Mouse (Mus musculus): ENCODE data around the gene Olfr60. TPM values are rescaled to one million over a fixed set of nuclear protein-coding genes. Genes with fewer than 3 reads are reported as not detected.

Olfr60 gene
- not detected for total RNA-seq (2021)

- DNase-seq = no peak
Observed at GRCm38 (mm10) chr7:140361571-140361970, at the start of gene Olfr60. Gene Olfr60 (minus strand): TSS chr7:140361671.

- DNase-seq = no peak
Observed at GRCm38 (mm10) chr7:140402818-140403217, 41.3 kb upstream of the Olfr60 start, which contains the start of gene Olfr531. Gene Olfr531 (minus strand): TSS chr7:140402918.

- DNase-seq = no peak
Observed at GRCm38 (mm10) chr7:140376911-140377310, 15.4 kb upstream of the Olfr60 start.

- DNase-seq = no peak
Observed at GRCm38 (mm10) chr7:140376231-140376630, 14.8 kb upstream of the Olfr60 start, which contains the start of gene Olfr530. Gene Olfr530 (minus strand): TSS chr7:140376331.

- DNase-seq = no peak
Observed at GRCm38 (mm10) chr7:140374300-140374699, 12.8 kb upstream of the Olfr60 start.

- no peak for DNase-seq
Observed at GRCm38 (mm10) chr7:140333717-140334116, 27.8 kb downstream of the Olfr60 start, which contains the start of gene Olfr527. Gene Olfr527 (plus strand): TSS chr7:140334017.

GRCm38 (mm10) chr7:140329766-140330304 lies 31.6 kb downstream of the Olfr60 start:
- no peak for DNase-seq

- DNase-seq = no peak
Observed at GRCm38 (mm10) chr7:140321135-140321534, 40.3 kb downstream of the Olfr60 start.

- DNase-seq = no peak
Observed at GRCm38 (mm10) chr7:140320558-140320957, 40.9 kb downstream of the Olfr60 start, which contains the start of gene Olfr525. Gene Olfr525 (plus strand): TSS chr7:140320858.

- DNase-seq = no peak
Observed at GRCm38 (mm10) chr7:140319861-140320385, 41.5 kb downstream of the Olfr60 start.

GRCm38 (mm10) chr7:140299416-140299815 lies 62.1 kb downstream of the Olfr60 start:
- DNase-seq = no peak

GRCm38 (mm10) chr7:140296876-140297275 lies 64.6 kb downstream of the Olfr60 start:
- no peak for DNase-seq

- DNase-seq = no peak
Observed at GRCm38 (mm10) chr7:140295746-140296145, 65.7 kb downstream of the Olfr60 start.

Other genes with a start within 250 kb of the Olfr60 start
- 1 to 10 TPM; 3.0 to 3.4 TPM for gene Paox, start 245.9 kb downstream of the Olfr60 start, total RNA-seq (2021)
- 10 to 100 TPM; 60.2 to 61.0 TPM for gene Echs1, start 245.2 kb downstream of the Olfr60 start, total RNA-seq (2021)
- 10 to 100 TPM; 23.0 to 27.3 TPM for gene Mtg1, start 224.1 kb downstream of the Olfr60 start, total RNA-seq (2021)
- gene Sprn, start 206.8 kb downstream of the Olfr60 start, total RNA-seq (2021) = 100 to 1,000 TPM; 165 to 170 TPM
- gene Olfr522, start 196.9 kb downstream of the Olfr60 start, total RNA-seq (2021) = not detected
- gene Olfr523, start 188.5 kb downstream of the Olfr60 start, total RNA-seq (2021) = under 1 TPM; 0.10 to 0.18 TPM
- not detected for gene Olfr524, start 155.7 kb downstream of the Olfr60 start, total RNA-seq (2021)
- gene Cd163l1, start 143.4 kb downstream of the Olfr60 start, total RNA-seq (2021) = under 1 TPM; 0.43 to 0.70 TPM
- gene 5830411N06Rik, start 114.4 kb downstream of the Olfr60 start, total RNA-seq (2021) = under 1 TPM; 0.17 to 0.18 TPM
- not detected for gene Olfr525, start 40.8 kb downstream of the Olfr60 start, total RNA-seq (2021)
- not detected for gene Olfr527, start 27.7 kb downstream of the Olfr60 start, total RNA-seq (2021)
- not detected for gene Olfr530, start 14.7 kb upstream of the Olfr60 start, total RNA-seq (2021)
- not detected for gene Olfr531, start 41.2 kb upstream of the Olfr60 start, total RNA-seq (2021)
- not detected for gene Olfr532, start 60.0 kb upstream of the Olfr60 start, total RNA-seq (2021)
- gene Olfr533, start 101.7 kb upstream of the Olfr60 start, total RNA-seq (2021) = not detected
- gene Olfr535, start 122.5 kb upstream of the Olfr60 start, total RNA-seq (2021) = under 1 TPM; 0.25 to 0.51 TPM
- gene Olfr536, start 145.7 kb upstream of the Olfr60 start, total RNA-seq (2021) = not detected
- gene Olfr538, start 206.2 kb upstream of the Olfr60 start, total RNA-seq (2021) = not detected
- under 1 TPM; 0.43 to 0.45 TPM for gene Olfr46, start 239.6 kb upstream of the Olfr60 start, total RNA-seq (2021)

Data from layer of hippocampus, postnatal 36 days (tissue).